Mouse (Mus musculus) hindbrain, embryonic 14.5 days (tissue): ENCODE measurements at regions not wholly inside any gene's neighbourhood (a gene's known extent, or its start where the extent isn't known, plus 50 kb on each side); places are given as distances from the start of the nearest gene placed in this dataset.
A peak's percentile ranks its signal among the peaks of the same experiment; 100 is the strongest.
"Not testable (repeated sequence)": the region's sequence is repeated elsewhere in the genome, so short reads cannot be mapped to it uniquely, and the experiment has no call there.

Experiments used
- ATAC-seq: fragments of 200-750 bp; cut with Nextera tagmentation; 2 replicates; pipeline ENCODE4 v1.8.0; 2017; ENCODE audit warnings: moderate number of reproducible peaks, mild to moderate bottlenecking, moderate TSS enrichment, moderate library complexity; ENCODE audit not compliant: low FRiP score
- DNase-seq: peaks from one replicate; pipeline ENCODE4 v3.0.0-alpha.2; 2015; ENCODE audit warnings: low spot score
- H3K27ac ChIP-seq: fragments of 300-500 bp; sonication (generic); 2 replicates; pipeline ENCODE4 v1.5.1; 2014; ENCODE audit warnings: mild to moderate bottlenecking, moderate library complexity
- H3K27me3 ChIP-seq: fragments of 300-500 bp; sonication (generic); 2 replicates; pipeline ENCODE4 v1.6.1; 2014; ENCODE audit warnings: mild to moderate bottlenecking, low read length, mixed read lengths; ENCODE audit not compliant: control insufficient read depth, insufficient read depth
- H3K36me3 ChIP-seq: fragments of 300-500 bp; sonication (generic); replicated peaks from 2 replicates; pipeline ENCODE4 v1.6.1; 2014; ENCODE audit not compliant: control insufficient read depth, insufficient read depth
- H3K4me1 ChIP-seq: fragments of 300-500 bp; sonication (generic); replicated peaks from 2 replicates; pipeline ENCODE4 v1.6.1; 2014; ENCODE audit warnings: antibody characterized with exemption, low read length, mixed read lengths; ENCODE audit not compliant: control insufficient read depth, insufficient read depth
- H3K4me2 ChIP-seq: fragments of 300-500 bp; sonication (generic); replicated peaks from 2 replicates; pipeline ENCODE4 v1.6.1; 2014; ENCODE audit warnings: mild to moderate bottlenecking, moderate library complexity
- H3K4me3 ChIP-seq: fragments of 300-500 bp; sonication (generic); replicated peaks from 2 replicates; pipeline ENCODE4 v1.5.1; 2014; ENCODE audit warnings: mild to moderate bottlenecking, low read length
- H3K9ac ChIP-seq: fragments of 300-500 bp; sonication (generic); 2 replicates; pipeline ENCODE4 v1.6.1; 2014
- H3K9me3 ChIP-seq: fragments of 300-500 bp; sonication (generic); 2 replicates; pipeline ENCODE4 v1.6.1; 2016; ENCODE audit warnings: low read length; ENCODE audit not compliant: control insufficient read depth
- WGBS: fragments of 180-500 bp; shearing (Covaris S2); extraction: QIAGEN DNeasy Blood & Tissue Kit; methylation state at CpG from one replicate; pipeline ENCODE4 v1.1.7; 2014; 5-methylcytosine and 5-hydroxymethylcytosine counted together

- Histone ChIP-seq H3K4me1 (no peaks in the 10 kb centered on the region), H3K9me3 (no peaks in the 10 kb centered on the region), H3K9ac (no peak overlapping the region), H3K36me3 (no peaks in the 10 kb centered on the region), H3K4me3 (no peak overlapping the region), H3K27ac (no peak overlapping the region), H3K27me3 (no peaks in the 10 kb centered on the region), H3K4me2 (no peak overlapping the region)
- 86% methylated on average over 1 of the region's 1 CpGs for WGBS
- DNase-seq (no peak), ATAC-seq (no peak)
These were observed 532.8 kb downstream of the Tfec start for GRCm38 (mm10) chr6:16365450-16365849.

DNA sequence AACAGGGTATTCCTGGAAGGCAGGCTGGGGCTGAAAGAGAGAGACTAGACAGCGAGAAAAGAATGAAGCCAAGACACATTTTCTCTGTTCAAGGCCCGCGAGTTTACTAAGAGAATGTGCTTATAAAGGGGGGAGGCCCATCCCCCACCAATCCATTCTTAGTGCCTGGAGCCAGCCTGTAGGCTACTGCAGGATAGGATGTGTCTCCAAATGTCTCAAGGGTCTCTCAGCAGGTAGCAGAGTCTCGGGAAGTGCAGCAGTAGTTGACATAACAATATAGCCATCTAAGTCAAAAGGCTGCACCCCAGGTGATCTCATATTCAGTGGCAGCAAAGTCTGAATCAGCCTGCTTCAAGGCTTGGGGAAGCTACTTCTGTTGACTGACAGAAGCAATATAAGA lies 536.2 kb downstream of the Tfec start:
- WGBS = 45% methylated on average over 4 of the region's 4 CpGs
- DNase-seq = no peak
- H3K27me3 ChIP-seq = no peaks in the 10 kb centered on the region
- no peaks in the 10 kb centered on the region for H3K9me3 ChIP-seq
- H3K9ac ChIP-seq = no peak overlapping the region
- no peaks in the 10 kb centered on the region for H3K4me1 ChIP-seq
- no peaks in the 10 kb centered on the region for H3K36me3 ChIP-seq
- ATAC-seq = no peak
- no peak overlapping the region for H3K27ac ChIP-seq
- H3K4me3 ChIP-seq = no peak overlapping the region
- no peak overlapping the region for H3K4me2 ChIP-seq

GRCm38 (mm10) chr6:16359881-16360711 lies 538.1 kb downstream of the Tfec start:
- H3K4me2 ChIP-seq, H3K9ac ChIP-seq, H3K9me3 ChIP-seq, H3K27me3 ChIP-seq, H3K36me3 ChIP-seq, H3K4me1 ChIP-seq, H3K27ac ChIP-seq, DNase-seq: not testable (repeated sequence)
- WGBS = 45% methylated on average over 7 of the region's 25 CpGs
- H3K4me3 ChIP-seq = peak overlapping the region; percentile 24
- peak; percentile 86 for ATAC-seq

- no peaks in the 10 kb centered on the region for H3K36me3 ChIP-seq
- no peaks in the 10 kb centered on the region for H3K4me1 ChIP-seq
- no peak for DNase-seq
- no peak overlapping the region for H3K27ac ChIP-seq
- H3K4me2 ChIP-seq = peak overlapping the region; percentile 44
- WGBS = 70% methylated on average over 7 of the region's 7 CpGs
- H3K9ac ChIP-seq = no peak overlapping the region; the same call in 1 of the 2 replicates
- peak overlapping the region; percentile 24 for H3K4me3 ChIP-seq
- H3K27me3 ChIP-seq = no peaks in the 10 kb centered on the region
- ATAC-seq = 0 out of 2 replicates have a peak, but pooled peaks have one; percentile 24
- no peaks in the 10 kb centered on the region for H3K9me3 ChIP-seq
These were observed 538.8 kb downstream of the Tfec start for GRCm38 (mm10) chr6:16359464-16359863.

- H3K4me1 ChIP-seq = 0 out of 2 replicates have a peak, but pooled peaks cover 3% of the 10 kb centered on the region
These were observed 564.6 kb downstream of the Tfec start for GRCm38 (mm10) chr6:16333638-16334037.

DNA sequence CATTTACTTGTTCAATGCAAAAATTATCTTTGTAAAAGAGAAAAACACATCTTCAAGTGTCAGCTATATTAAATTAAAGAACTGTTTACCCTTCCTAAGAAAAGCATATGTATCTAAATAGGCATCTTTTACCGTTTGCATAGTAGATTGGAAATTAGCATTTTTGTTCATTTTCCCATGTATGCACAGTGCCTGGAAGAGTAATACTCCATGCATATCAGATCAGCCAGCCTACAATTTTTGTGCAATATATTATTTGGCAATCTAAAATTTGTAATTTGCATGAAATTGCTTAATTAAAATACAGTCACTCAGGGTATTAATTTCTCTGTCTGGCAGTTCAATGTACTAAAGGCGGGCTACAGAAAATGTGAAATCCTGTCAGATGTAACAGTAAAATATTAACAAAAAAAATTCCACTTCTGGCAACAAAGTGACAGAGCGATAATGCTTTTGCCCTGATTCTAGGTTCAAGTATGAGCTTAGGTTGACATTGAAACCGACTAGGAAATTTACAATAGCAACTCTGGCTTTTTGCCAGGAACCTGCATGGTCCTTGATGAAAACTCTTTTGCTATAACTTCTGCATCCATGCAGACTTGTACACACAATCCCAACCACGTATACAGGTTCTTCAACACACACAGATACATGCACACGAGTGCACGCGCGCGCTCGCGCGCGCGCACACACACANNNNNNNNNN lies 583.8 kb downstream of the Tfec start:
- no peak overlapping the region for H3K4me3 ChIP-seq
- no peak overlapping the region for H3K4me2 ChIP-seq
- no peak overlapping the region for H3K27ac ChIP-seq
- peaks cover 16% of the 10 kb centered on the region for H3K4me1 ChIP-seq
- H3K27me3 ChIP-seq = no peaks in the 10 kb centered on the region
- no peak for ATAC-seq
- no peaks in the 10 kb centered on the region for H3K9me3 ChIP-seq
- 84% methylated on average over 15 of the region's 15 CpGs for WGBS
- H3K36me3 ChIP-seq = no peaks in the 10 kb centered on the region
- H3K9ac ChIP-seq = no peak overlapping the region
- DNase-seq = no peak

More at GRCm38 (mm10) chr6:16333638-16334037, 564.6 kb downstream of the Tfec start:
- Histone ChIP-seq H3K36me3 (no peaks in the 10 kb centered on the region), H3K4me2 (no peak overlapping the region; the same call in 1 of the 2 replicates), H3K9ac (no peak overlapping the region), H3K27ac (no peak overlapping the region), H3K9me3 (no peaks in the 10 kb centered on the region), H3K4me3 (no peak overlapping the region), H3K27me3 (no peaks in the 10 kb centered on the region)
- DNase-seq (no peak), ATAC-seq (no peak)
- 41% methylated on average over 8 of the region's 8 CpGs for WGBS

DNA sequence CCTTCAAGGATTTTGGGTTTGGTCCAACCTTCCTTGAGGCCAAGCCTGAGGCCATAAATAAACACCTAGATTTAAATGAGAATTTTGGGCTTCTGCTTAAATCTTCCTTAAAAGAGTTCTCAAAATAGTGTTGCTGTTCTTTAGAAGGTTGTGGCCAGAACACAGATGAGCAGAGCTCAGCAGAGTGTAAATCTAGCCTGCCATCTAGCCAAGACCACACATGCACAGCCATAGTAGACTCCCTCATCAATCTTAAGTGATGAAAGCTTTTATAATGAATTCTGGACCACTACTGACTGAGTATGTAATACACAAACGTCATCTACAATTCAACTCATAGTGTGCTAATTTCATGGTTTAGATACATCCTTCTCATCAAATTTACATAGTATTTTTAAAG lies 585.3 kb downstream of the Tfec start:
- Histone ChIP-seq H3K27ac (no peak overlapping the region), H3K4me2 (no peak overlapping the region), H3K4me3 (no peak overlapping the region), H3K9ac (no peak overlapping the region), H3K36me3 (no peaks in the 10 kb centered on the region), H3K27me3 (no peaks in the 10 kb centered on the region), H3K9me3 (no peaks in the 10 kb centered on the region), H3K4me1 (peaks cover 12% of the 10 kb centered on the region)
- ATAC-seq (no peak), DNase-seq (no peak)
- 18% methylated on average over 1 of the region's 1 CpGs for WGBS

DNA sequence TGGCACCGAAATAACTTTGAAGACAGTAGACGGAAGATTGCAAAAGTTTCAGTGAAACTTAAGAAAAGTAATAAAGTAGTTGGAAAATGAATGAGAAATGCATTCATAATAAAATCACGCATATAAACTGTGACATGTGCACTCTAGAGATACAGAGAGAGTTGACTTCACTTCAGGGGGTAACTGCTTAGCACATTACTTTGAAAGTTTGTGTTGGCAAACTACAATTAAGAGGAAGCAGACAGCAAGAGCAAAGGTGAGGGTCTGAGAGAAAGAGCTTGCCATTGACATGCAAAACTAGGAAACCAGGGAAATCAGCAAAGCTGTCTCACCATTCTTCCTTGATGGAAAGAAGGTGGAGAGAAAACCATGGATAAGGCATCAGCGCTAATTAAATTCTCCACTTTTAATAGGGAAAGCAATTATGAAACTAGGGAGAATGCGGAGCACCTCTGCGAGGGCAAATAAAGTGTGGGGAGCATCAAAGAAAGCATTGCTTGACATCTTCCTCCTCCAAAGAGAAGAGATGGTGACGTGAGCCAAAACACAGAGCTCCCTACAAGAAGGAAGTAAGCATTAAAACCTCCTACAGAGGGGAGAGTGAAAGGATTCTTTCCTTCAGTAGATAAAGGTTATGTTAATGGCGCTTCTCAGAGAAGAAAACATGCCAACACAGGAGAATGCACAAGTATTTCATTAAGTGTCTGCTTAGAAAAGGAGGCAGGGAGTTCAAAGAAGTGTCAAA lies 563.0 kb downstream of the Mdfic start:
- WGBS = 39% methylated on average over 8 of the region's 8 CpGs

GRCm38 (mm10) chr6:16281938-16282337 lies 561.5 kb downstream of the Mdfic start:
- no peak overlapping the region for H3K4me3 ChIP-seq
- whole genome bisulfite sequencing = 89% methylated on average over 6 of the region's 6 CpGs
- H3K27ac ChIP-seq = no peak overlapping the region
- H3K4me1 ChIP-seq = no peaks in the 10 kb centered on the region
- no peak for DNase-seq
- H3K9ac ChIP-seq = no peak overlapping the region
- no peaks in the 10 kb centered on the region for H3K36me3 ChIP-seq
- H3K4me2 ChIP-seq = no peak overlapping the region
- H3K9me3 ChIP-seq = no peaks in the 10 kb centered on the region
- H3K27me3 ChIP-seq = no peaks in the 10 kb centered on the region
- ATAC-seq = no peak

More for the DNA sequence above, 563.0 kb downstream of the Mdfic start:
- ATAC-seq (no peak), DNase-seq (no peak)
- no peak overlapping the region for H3K9ac ChIP-seq
- no peaks in the 10 kb centered on the region for H3K4me1 ChIP-seq
- no peak overlapping the region for H3K4me3 ChIP-seq
- H3K27ac ChIP-seq = no peak overlapping the region
- no peak overlapping the region for H3K4me2 ChIP-seq
- no peaks in the 10 kb centered on the region for H3K36me3 ChIP-seq
- H3K27me3 ChIP-seq = no peaks in the 10 kb centered on the region
- H3K9me3 ChIP-seq = no peaks in the 10 kb centered on the region
